Mouse (Mus musculus) embryonic facial prominence, embryonic 14.5 days (tissue): ENCODE measurements around the gene Rhou. TPM values are rescaled to one million over a fixed set of nuclear protein-coding genes. Genes with fewer than 3 reads are reported as not detected.

ENCODE experiments used
- ATAC-seq: fragments of 200-750 bp; cut with Nextera tagmentation; 2 replicates; pipeline ENCODE4 v1.8.0; 2017; ENCODE audit warnings: low read depth, moderate number of reproducible peaks, moderate TSS enrichment
- DNase-seq: peaks from one replicate; pipeline ENCODE4 v3.0.0-alpha.2; 2015; ENCODE audit warnings: low spot score
- H3K27ac ChIP-seq: fragments of 300-500 bp; sonication (generic); replicated peaks from 2 replicates; pipeline ENCODE4 v1.5.1; 2014; ENCODE audit warnings: low read depth, mild to moderate bottlenecking, low read length, moderate library complexity
- H3K27me3 ChIP-seq: fragments of 300-500 bp; sonication (generic); replicated peaks from 2 replicates; pipeline ENCODE4 v1.6.1; 2014; ENCODE audit warnings: low read length; ENCODE audit not compliant: control insufficient read depth, insufficient read depth
- H3K36me3 ChIP-seq: fragments of 300-500 bp; sonication (generic); 2 replicates; pipeline ENCODE4 v1.6.1; 2014; ENCODE audit warnings: low read length, mixed read lengths; ENCODE audit not compliant: control insufficient read depth, insufficient read depth
- H3K4me1 ChIP-seq: fragments of 300-500 bp; sonication (generic); 2 replicates; pipeline ENCODE4 v1.6.1; 2014; ENCODE audit warnings: antibody characterized with exemption, low read length; ENCODE audit not compliant: control insufficient read depth, insufficient read depth
- H3K4me2 ChIP-seq: fragments of 300-500 bp; sonication (generic); 2 replicates; pipeline ENCODE4 v1.6.1; 2014; ENCODE audit warnings: low read depth, mild to moderate bottlenecking, low read length, moderate library complexity, mixed read lengths
- H3K4me3 ChIP-seq: fragments of 300-500 bp; sonication (generic); 2 replicates; pipeline ENCODE4 v1.5.1; 2014; ENCODE audit warnings: low read depth, mild to moderate bottlenecking, low read length
- H3K9ac ChIP-seq: fragments of 300-500 bp; sonication (generic); 2 replicates; pipeline ENCODE4 v1.6.1; 2014; ENCODE audit warnings: low read depth, mild to moderate bottlenecking, low read length, moderate library complexity, mixed read lengths
- H3K9me3 ChIP-seq: fragments of 300-500 bp; sonication (generic); 2 replicates; pipeline ENCODE4 v1.6.1; 2016; ENCODE audit warnings: low read length; ENCODE audit not compliant: control insufficient read depth
- WGBS: fragments of 180-500 bp; shearing (Covaris S2); extraction: QIAGEN DNeasy Blood & Tissue Kit; methylation state at CpG from one replicate; pipeline ENCODE4 v1.1.7; 2014; 5-methylcytosine and 5-hydroxymethylcytosine counted together
- polyA plus RNA-seq: library from polyadenylated mRNA; unstranded; fragments of >200 nt; fragmentation: Nextera tagmentation; extraction: Ambion mirVana; gene quantifications from 2 replicates; pipeline ENCODE4 v1.2.1, GENCODE M21; 2014

Gene Rhou
- polyA plus RNA-seq, 1 experiment from 2014 or later, result 9.5 TPM

- Histone ChIP-seq H3K4me2 (peak overlapping the region; percentile 48), H3K4me1 (peaks cover 18% of the 10 kb centered on the region), H3K9ac (peak overlapping the region; percentile 85), H3K27me3 (no peaks in the 10 kb centered on the region), H3K9me3 (no peaks in the 10 kb centered on the region), H3K4me3 (peak overlapping the region; percentile 78), H3K36me3 (peaks cover 31% of the 10 kb centered on the region), H3K27ac (no peak overlapping the region)
- 12% methylated on average over 8 of the region's 8 CpGs for WGBS
- ATAC-seq (no peak), DNase-seq (no peak)
Measured at GRCm38 (mm10) chr8:123655351-123655779, 1.6 kb downstream of the Rhou start.

GRCm38 (mm10) chr8:123657826-123658225 lies 4.1 kb downstream of the Rhou start:
- Histone ChIP-seq H3K9me3 (no peaks in the 10 kb centered on the region), H3K4me3 (no peak overlapping the region), H3K4me2 (no peak overlapping the region), H3K4me1 (peaks cover 15% of the 10 kb centered on the region), H3K27me3 (no peaks in the 10 kb centered on the region), H3K9ac (no peak overlapping the region), H3K27ac (no peak overlapping the region), H3K36me3 (peaks cover 53% of the 10 kb centered on the region)
- DNase-seq, result no peak
- WGBS, result 84% methylated on average over 8 of the region's 8 CpGs
- ATAC-seq, result no peak

GRCm38 (mm10) chr8:123659469-123660057 lies 5.8 kb downstream of the Rhou start:
- no peak for ATAC-seq
- Histone ChIP-seq H3K4me3 (no peak overlapping the region), H3K27me3 (no peaks in the 10 kb centered on the region), H3K9ac (no peak overlapping the region), H3K4me2 (no peak overlapping the region), H3K4me1 (peaks cover 7% of the 10 kb centered on the region), H3K9me3 (no peaks in the 10 kb centered on the region), H3K27ac (no peak overlapping the region), H3K36me3 (peaks cover 66% of the 10 kb centered on the region)
- 81% methylated on average over 10 of the region's 10 CpGs for WGBS
- DNase-seq, result no peak

GRCm38 (mm10) chr8:123661515-123661914 lies 7.8 kb downstream of the Rhou start:
- no peaks in the 10 kb centered on the region for H3K4me1 ChIP-seq
- no peaks in the 10 kb centered on the region for H3K27me3 ChIP-seq
- H3K36me3 ChIP-seq, result peaks cover 60% of the 10 kb centered on the region
- no peak overlapping the region for H3K27ac ChIP-seq
- no peaks in the 10 kb centered on the region for H3K9me3 ChIP-seq
- ATAC-seq (no peak), DNase-seq (no peak)
- WGBS, result 89% methylated on average over 11 of the region's 11 CpGs
- no peak overlapping the region for H3K9ac ChIP-seq
- no peak overlapping the region for H3K4me2 ChIP-seq
- no peak overlapping the region for H3K4me3 ChIP-seq

- DNase-seq, result no peak
- 89% methylated on average over 6 of the region's 6 CpGs for WGBS
- H3K9me3 ChIP-seq, result no peaks in the 10 kb centered on the region
Measured at GRCm38 (mm10) chr8:123665580-123665979, 11.9 kb downstream of the Rhou start.

GRCm38 (mm10) chr8:123666832-123667231 lies 13.1 kb downstream of the Rhou start:
- Histone ChIP-seq H3K4me3 (no peak overlapping the region), H3K36me3 (peaks cover 23% of the 10 kb centered on the region), H3K27me3 (no peaks in the 10 kb centered on the region), H3K9me3 (no peaks in the 10 kb centered on the region), H3K4me2 (no peak overlapping the region), H3K4me1 (no peaks in the 10 kb centered on the region; the same call in 1 of the 2 replicates), H3K9ac (no peak overlapping the region), H3K27ac (no peak overlapping the region)
- WGBS, result 86% methylated on average over 1 of the region's 1 CpGs
- no peak for DNase-seq
- ATAC-seq, result no peak

More at GRCm38 (mm10) chr8:123665580-123665979, 11.9 kb downstream of the Rhou start:
- Histone ChIP-seq H3K27ac (no peak overlapping the region), H3K27me3 (no peaks in the 10 kb centered on the region), H3K4me2 (no peak overlapping the region), H3K9ac (no peak overlapping the region), H3K4me1 (no peaks in the 10 kb centered on the region; the same call in 1 of the 2 replicates), H3K4me3 (no peak overlapping the region), H3K36me3 (peaks cover 36% of the 10 kb centered on the region)
- no peak for ATAC-seq

- 34% methylated on average over 4 of the region's 4 CpGs for WGBS
- DNase-seq (no peak), ATAC-seq (no peak)
- no peak overlapping the region for H3K9ac ChIP-seq
- no peak overlapping the region for H3K27ac ChIP-seq
- H3K36me3 ChIP-seq, result peaks cover 5% of the 10 kb centered on the region; the same call in 1 of the 2 replicates
- no peaks in the 10 kb centered on the region for H3K9me3 ChIP-seq
- peaks cover 2% of the 10 kb centered on the region; the same call in 1 of the 2 replicates for H3K4me1 ChIP-seq
- H3K4me2 ChIP-seq, result no peak overlapping the region
- no peak overlapping the region for H3K4me3 ChIP-seq
- no peaks in the 10 kb centered on the region for H3K27me3 ChIP-seq
Measured at GRCm38 (mm10) chr8:123668681-123669080, 15.0 kb downstream of the Rhou start.

- Histone ChIP-seq H3K9ac (no peak overlapping the region), H3K4me3 (no peak overlapping the region), H3K9me3 (no peaks in the 10 kb centered on the region), H3K4me1 (peaks cover 2% of the 10 kb centered on the region), H3K36me3 (no peaks in the 10 kb centered on the region), H3K27ac (no peak overlapping the region), H3K4me2 (no peak overlapping the region), H3K27me3 (no peaks in the 10 kb centered on the region)
- no peak for DNase-seq
- no peak for ATAC-seq
- 57% methylated on average over 7 of the region's 7 CpGs for WGBS
Measured at GRCm38 (mm10) chr8:123670766-123671165, 17.0 kb downstream of the Rhou start.

GRCm38 (mm10) chr8:123671454-123671853 lies 17.7 kb downstream of the Rhou start:
- ATAC-seq (no peak), DNase-seq (no peak)
- H3K4me1 ChIP-seq, result peaks cover 2% of the 10 kb centered on the region
- H3K36me3 ChIP-seq, result no peaks in the 10 kb centered on the region
- H3K27me3 ChIP-seq, result no peaks in the 10 kb centered on the region
- no peak overlapping the region for H3K4me2 ChIP-seq
- H3K27ac ChIP-seq, result no peak overlapping the region
- H3K9ac ChIP-seq, result no peak overlapping the region
- H3K4me3 ChIP-seq, result no peak overlapping the region
- H3K9me3 ChIP-seq, result no peaks in the 10 kb centered on the region
- 52% methylated on average over 7 of the region's 7 CpGs for WGBS
